Mouse (Mus musculus): Measurements from ENCODE around the gene Krt222.
"Not testable (repeated sequence)": the region's sequence is repeated elsewhere in the genome, so short reads cannot be mapped to it uniquely, and the experiment has no call there.

The Krt222 gene

DNA sequence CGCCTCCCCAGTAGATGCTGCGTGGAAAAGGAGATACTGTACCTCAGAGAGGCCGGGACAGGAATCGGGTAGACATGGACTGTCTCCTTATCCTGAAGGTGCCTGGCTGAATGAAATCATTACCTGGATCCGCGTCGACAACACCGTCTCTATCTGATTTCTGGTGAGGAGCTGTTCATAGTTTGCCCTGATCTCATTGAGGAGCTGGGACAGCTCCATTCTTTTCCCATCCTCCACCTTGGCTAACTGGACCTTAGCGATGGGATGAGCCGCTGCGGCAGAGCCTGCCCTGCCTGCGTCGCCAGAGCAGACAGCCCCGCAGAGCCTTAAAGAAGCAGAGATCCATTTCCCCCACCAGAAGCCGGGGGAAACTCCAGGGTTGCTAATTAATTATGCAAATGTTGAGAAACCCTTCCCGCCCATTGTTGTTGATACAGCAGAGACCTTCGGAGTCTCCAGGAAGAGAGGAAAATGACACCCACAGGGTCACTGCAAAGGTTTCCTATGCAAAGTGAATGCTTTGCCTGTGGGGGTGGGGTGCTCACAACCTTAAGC lies at the start of gene Krt222:
TSS of gene Krt222 (minus strand) at position 266 of the 555 bp plus-strand sequence.
- no peak for DNase-seq (ENCODE audit: low read depth, low spot score)

GRCm38 (mm10) chr11:99292846-99293245 lies 49.0 kb upstream of the Krt222 start:
- DNase-seq (ENCODE audit: low read depth, low spot score), result no peak

- DNase-seq (ENCODE audit: low read depth, low spot score), result no peak
These were observed 41.0 kb upstream of the Krt222 start, which contains the start of gene Krt24 for GRCm38 (mm10) chr11:99284833-99285312. Gene Krt24 (minus strand): TSS chr11:99285262.

DNA sequence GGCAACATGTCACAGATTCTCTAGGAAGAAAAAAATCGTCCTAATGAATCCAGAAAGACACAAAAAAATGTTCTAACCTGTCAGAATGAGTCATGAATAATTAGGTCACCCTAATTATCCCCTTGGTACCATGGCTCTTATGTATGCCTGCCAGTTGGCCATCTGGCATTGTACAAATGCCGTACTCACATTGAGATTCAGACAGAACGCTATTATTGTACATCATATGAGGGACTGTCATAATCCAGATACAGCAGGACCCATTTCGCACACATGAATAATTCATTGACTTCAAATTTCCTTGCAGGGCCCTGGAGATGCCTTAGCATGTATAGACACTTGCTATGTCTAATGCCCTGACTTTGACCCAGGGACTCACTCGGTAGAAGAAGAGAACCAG lies 40.1 kb upstream of the Krt222 start:
- DNase-seq (ENCODE audit: low read depth, low spot score), result no peak

DNA sequence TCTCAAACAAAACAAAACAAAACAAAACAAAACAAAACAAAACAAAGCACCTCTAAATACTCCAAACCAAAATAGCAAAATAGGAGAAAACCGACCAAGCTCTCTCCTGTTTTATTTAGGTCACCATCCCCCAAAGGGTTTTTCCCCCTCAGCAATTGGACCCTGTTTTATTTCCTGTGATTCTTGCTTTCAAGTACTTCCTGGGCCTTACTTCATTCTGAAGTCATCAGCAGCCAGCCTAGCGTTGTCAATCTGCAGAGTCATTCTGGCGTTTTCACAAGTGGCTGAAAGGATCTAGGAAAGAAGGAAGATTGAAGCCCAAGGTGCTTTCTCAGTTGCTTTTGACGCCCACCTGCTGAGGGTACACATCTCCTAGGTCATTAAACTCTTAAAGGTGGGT lies 39.4 kb upstream of the Krt222 start:
- DNase-seq (ENCODE audit: low read depth, low spot score), result no peak

GRCm38 (mm10) chr11:99281116-99281515 lies 37.2 kb upstream of the Krt222 start:
- no peak for DNase-seq (ENCODE audit: low read depth, low spot score)

DNA sequence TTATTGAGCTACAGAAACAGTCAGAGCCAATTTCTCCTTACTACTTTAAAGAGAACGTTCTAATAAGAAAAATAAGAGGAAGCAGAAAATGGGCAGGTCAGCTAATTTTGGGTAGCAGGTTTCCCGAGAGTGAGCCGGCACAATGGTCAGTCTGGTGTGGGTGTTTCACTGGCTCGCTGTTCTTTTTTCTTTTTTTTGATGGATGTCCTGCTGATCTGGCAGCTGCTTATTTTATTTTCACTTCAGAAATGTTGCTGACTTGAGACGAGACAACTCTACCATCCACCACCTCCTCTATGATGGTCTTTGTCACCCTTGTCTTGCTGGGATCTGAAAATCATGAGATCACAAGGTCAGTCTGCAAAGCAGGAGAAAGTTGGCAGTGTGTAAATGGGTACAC lies 36.1 kb upstream of the Krt222 start:
- no peak for DNase-seq (ENCODE audit: low read depth, low spot score)

GRCm38 (mm10) chr11:99276786-99277185 lies 32.9 kb upstream of the Krt222 start:
- DNase-seq (ENCODE audit: low read depth, low spot score), result no peak

DNA sequence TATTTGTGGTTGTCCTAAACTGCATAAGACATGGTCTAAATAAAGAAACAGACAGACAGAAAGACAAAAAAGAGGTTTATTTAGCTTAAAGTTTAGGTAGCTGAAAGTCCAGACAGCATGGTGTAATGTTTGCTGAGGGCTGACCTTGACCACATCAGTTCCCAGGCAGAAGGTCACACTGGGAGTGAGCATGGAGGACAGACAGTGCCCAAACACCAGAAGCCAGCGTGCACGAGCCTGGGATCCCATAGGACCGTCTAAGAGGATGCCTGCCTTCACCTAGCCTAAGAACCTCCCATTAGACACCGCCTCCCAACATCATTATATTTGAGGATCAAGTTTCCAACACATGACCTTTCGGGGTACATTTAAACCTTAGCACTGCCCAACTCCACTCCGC lies 31.7 kb upstream of the Krt222 start:
- DNase-seq (ENCODE audit: low read depth, low spot score), result no peak

DNA sequence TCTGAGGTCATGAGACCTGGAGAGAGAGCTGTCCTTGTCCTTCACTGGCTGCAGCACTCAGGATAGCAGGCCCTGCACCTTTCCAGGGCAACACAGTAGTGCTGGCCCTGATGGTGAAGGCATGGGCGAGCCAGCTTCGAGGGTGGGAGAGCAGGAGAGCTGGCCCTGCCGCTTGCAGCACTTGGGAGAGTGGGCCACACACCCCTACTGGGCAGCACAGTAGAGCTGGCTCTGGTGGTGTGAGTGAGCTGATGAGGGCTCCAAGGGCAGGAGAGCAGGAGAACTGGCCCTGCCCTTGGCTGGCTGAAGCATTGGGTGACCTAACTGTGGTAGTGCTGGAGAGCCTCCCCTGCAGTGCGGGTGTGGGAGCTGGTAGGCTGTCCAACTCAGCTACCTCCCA lies 28.8 kb upstream of the Krt222 start:
- DNase-seq (ENCODE audit: low read depth, low spot score), result no peak

GRCm38 (mm10) chr11:99269192-99269591 lies 25.3 kb upstream of the Krt222 start:
- no peak for DNase-seq (ENCODE audit: low read depth, low spot score)

DNA sequence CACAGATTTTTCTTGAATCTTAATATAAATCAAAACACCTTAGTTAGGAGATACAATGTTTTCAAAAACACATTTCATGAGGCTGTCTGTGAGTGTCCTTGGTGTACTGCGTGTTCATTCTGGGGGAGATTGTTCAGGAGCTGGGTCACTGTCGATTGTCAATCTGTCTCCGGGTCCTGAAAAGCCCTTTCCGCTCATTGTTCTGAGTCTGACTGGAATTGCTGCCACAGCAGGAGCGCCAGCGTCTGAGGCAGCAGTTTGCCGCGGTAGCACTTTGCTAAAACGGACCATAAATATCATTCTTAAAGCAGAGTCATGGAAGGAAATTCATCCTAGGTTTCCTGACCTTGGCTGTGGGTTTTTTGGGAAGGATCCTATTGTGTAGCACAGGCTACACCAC lies 21.9 kb upstream of the Krt222 start:
- no peak for DNase-seq (ENCODE audit: low read depth, low spot score)

- no peak for DNase-seq (ENCODE audit: low read depth, low spot score)
These were observed 21.3 kb upstream of the Krt222 start for GRCm38 (mm10) chr11:99265220-99265619.

DNA sequence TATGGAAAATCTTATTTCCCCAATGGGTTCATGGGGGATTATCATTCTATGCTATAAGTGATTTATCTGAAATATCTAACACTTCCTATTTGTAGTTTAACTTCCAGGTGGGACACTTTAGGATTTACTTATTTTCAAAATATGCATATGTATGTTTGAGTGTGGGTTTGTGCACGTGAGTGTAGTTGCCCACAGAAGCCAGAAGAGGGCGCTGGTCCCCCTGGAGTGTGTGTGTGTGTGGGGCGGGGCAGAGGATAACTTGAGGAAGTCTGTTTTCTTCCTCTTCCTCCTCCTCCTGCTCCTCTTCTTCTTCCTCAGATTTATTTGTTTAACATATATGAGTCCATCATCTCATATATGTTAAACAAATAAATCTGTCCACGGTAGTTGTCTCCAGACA lies 12.3 kb upstream of the Krt222 start:
- DNase-seq (ENCODE audit: low read depth, low spot score), result no peak

- no peak for DNase-seq (ENCODE audit: low read depth, low spot score)
These were observed 11.4 kb upstream of the Krt222 start for GRCm38 (mm10) chr11:99255316-99255715.

GRCm38 (mm10) chr11:99253893-99254292 lies 10.0 kb upstream of the Krt222 start:
- DNase-seq (ENCODE audit: low read depth, low spot score), result no peak

DNA sequence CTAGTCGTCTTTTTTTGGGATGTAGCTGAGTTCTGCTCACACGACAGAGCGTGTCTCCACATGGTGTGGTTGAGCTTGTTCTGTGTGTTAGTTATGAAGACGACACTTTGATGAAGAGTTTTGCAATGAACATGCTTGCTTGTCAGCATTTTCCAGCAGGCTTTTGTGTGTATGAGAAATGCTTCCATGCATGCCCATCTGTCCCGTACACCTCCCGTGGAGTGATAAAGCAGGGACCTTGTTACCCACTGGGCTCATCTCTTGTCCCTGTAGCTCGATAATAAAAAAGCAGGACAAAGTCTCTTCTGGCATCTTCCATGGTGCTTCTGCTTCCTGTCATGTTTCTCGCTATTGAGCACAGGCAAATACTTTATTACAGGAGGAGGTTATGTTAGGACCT lies 8.8 kb upstream of the Krt222 start:
- no peak for DNase-seq (ENCODE audit: low read depth, low spot score)

- DNase-seq (ENCODE audit: low read depth, low spot score), result no peak
These were observed 6.8 kb upstream of the Krt222 start for GRCm38 (mm10) chr11:99250666-99251065.

GRCm38 (mm10) chr11:99250241-99250640 lies 6.4 kb upstream of the Krt222 start:
- no peak for DNase-seq (ENCODE audit: low read depth, low spot score)

GRCm38 (mm10) chr11:99249115-99249514 lies 5.2 kb upstream of the Krt222 start:
- DNase-seq (ENCODE audit: low read depth, low spot score), result no peak

GRCm38 (mm10) chr11:99247916-99248315 lies 4.0 kb upstream of the Krt222 start:
- no peak for DNase-seq (ENCODE audit: low read depth, low spot score)

DNA sequence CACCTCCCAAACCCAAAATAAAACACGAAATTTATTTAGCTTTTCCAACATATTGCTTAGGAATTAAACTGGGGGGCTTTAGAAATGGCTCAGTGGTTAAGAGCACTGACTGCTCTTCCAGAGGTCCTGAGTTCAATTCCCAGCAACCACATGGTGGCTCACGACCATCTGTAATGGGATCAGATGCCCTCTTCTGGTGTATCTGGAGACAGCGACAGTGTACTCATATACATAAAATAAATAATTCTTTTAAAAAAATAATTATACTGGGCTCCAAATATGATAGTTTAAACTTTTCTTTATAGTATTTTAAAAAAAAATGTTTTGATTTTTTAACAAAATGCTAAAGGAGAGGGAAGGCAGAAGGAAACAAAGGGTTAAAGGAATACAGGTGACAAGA lies 634 bp upstream of the Krt222 start:
- not testable (repeated sequence) for DNase-seq (ENCODE audit: low read depth, low spot score)

- no peak for DNase-seq (ENCODE audit: low read depth, low spot score)
These were observed 575 bp downstream of the Krt222 start for GRCm38 (mm10) chr11:99243200-99243819.

DNA sequence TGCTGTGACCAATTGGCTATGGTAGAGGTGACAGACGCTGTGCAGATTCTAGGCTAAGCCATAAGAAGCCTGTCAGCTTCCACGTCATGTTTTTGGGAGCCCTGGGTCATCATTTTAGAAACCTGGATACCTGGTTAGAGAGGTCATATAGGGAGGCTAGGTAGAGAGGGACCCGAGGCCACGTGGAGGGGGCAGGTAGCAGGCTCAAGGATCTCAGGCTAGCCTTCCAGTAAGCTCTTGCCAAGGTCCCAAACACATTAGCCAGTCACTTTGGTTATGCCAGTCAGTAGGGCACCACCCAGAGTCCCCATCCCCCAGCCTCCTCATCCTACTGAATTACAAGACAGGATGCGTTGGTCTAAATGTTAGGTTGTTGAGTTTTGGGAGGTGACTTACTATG lies 1.8 kb downstream of the Krt222 start:
- no peak for DNase-seq (ENCODE audit: low read depth, low spot score)
